Mouse (Mus musculus): ENCODE measurements at regions not wholly inside any gene's neighbourhood (a gene's known extent, or its start where the extent isn't known, plus 50 kb on each side); places are given as distances from the start of the nearest gene placed in this dataset.
"Not testable (repeated sequence)": the region's sequence is repeated elsewhere in the genome, so short reads cannot be mapped to it uniquely, and the experiment has no call there.

- ChIA-PET CTCF (no interaction called here), POLR2A (no interaction called here)
These were observed 260.6 kb upstream of the Rarb start for GRCm38 (mm10) chr14:17079513-17079912.

- ChIA-PET CTCF (no interaction called here), POLR2A (no interaction called here)
These were observed 242.4 kb upstream of the Rarb start for GRCm38 (mm10) chr14:17061358-17061757.

- ChIA-PET CTCF (no interaction called here), POLR2A (no interaction called here)
These were observed 239.5 kb upstream of the Rarb start for GRCm38 (mm10) chr14:17058438-17058837.

- ChIA-PET CTCF (interaction anchor here in 1 of 4 experiments (0.7 kb wide), 1 partner anchor 630 kb away, joined by 3 read pairs; no protein-coding TSS in a partner anchor), POLR2A (no interaction called here)
These were observed 238.4 kb upstream of the Rarb start for GRCm38 (mm10) chr14:17057355-17057754.

DNA sequence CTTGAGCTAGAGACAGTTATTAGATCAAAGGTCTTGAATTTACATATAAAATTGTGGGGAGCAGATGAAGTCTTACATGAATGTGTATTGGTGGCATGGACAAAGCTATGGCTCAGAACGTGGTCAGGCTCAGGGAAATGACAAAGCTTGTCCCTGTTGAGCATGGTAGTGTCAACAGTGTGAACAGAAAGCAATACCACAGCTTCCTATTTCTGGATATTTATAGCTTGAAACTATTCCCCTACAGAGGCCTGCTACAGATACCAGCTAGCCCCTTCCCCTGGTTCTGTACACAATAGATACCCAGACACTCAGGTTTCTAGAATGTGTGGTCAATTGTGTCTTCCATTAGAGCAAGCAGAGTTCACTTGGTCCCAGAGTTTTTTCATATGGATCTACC is 236.8 kb upstream of the Rarb start:
- ChIA-PET POLR2A (no interaction called here), CTCF (interaction anchor here in 1 of 4 experiments (0.6 kb wide), 1 partner anchor 135 kb away, joined by 3 read pairs; no protein-coding TSS in a partner anchor)

GRCm38 (mm10) chr14:17054381-17054780 is 235.4 kb upstream of the Rarb start:
- ChIA-PET POLR2A (no interaction called here), CTCF (no interaction called here)

GRCm38 (mm10) chr14:17046808-17047207 is 227.9 kb upstream of the Rarb start:
- ChIA-PET POLR2A (no interaction called here), CTCF (no interaction called here)

DNA sequence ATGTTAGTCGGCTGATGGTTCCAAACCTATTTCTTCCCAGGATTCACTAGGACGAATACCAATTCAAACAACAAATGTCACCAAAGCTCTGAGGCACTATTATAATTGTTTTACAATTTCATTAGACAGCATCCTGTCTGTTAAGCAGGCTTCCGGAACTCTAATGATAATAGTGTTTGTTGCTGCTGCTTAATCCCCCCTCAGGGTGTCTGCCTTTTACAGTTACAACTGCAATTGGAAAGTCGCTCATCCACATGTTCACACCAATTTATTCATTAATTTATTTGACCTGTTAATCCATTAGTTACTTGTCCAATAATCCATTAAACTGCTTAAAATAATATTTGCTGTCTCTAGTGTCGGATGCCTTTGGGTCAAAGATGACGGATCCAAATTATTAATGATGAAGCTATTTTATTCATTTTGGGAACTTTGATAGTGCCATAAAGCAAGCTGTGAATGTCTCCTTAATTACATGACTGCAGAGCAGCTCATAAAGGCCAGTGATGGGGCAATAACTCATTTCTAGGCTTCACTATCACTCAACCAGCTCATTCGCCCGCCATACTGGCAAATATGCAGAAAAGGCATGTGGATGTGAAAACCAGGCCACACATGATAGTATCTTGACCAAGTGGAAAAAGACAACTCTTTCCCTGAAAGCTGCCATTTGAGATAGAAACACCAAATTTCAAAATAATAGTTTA is 226.6 kb upstream of the Rarb start:
- POLR2A ChIA-PET, result no interaction called here
- CTCF ChIA-PET, result no interaction called here

- CTCF ChIA-PET, result no interaction called here
- POLR2A ChIA-PET, result no interaction called here
These were observed 201.8 kb upstream of the Rarb start for GRCm38 (mm10) chr14:17020603-17021356.

DNA sequence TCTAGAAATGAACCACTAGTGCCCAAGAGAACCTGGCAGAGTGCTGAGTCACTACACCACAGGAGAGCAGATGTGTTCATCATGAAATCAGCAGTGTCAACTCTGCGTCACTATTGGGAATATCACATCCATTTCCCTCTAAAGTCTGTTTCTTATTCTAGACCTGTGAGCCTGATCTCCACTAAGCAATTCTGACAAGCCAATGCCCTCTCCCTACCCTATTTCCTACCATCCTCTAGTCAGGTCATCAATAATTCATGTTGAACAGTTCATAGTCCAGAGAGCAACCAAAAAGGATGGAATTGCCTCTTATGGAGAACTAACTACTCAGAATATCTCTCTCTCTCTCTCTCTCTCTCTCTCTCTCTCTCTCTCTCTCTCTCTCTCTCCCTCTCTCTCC is 194.0 kb upstream of the Rarb start:
- POLR2A ChIA-PET, result no interaction called here
- CTCF ChIA-PET, result no interaction called here

GRCm38 (mm10) chr14:17012200-17012599 is 193.2 kb upstream of the Rarb start:
- ChIA-PET POLR2A (no interaction called here), CTCF (interaction anchor here in 1 of 4 experiments (0.6 kb wide), 1 partner anchor 293 kb away, joined by 3 read pairs; no protein-coding TSS in a partner anchor)

- ChIA-PET POLR2A (interaction anchor here in 1 of 4 experiments (0.6 kb wide), 1 partner anchor 342 kb away, joined by 4 read pairs; no protein-coding TSS in a partner anchor), CTCF (no interaction called here)
These were observed 186.4 kb upstream of the Rarb start for GRCm38 (mm10) chr14:17005194-17006018.

- CTCF ChIA-PET, result no interaction called here
- POLR2A ChIA-PET, result no interaction called here
These were observed 185.8 kb upstream of the Rarb start for GRCm38 (mm10) chr14:17004714-17005113.

DNA sequence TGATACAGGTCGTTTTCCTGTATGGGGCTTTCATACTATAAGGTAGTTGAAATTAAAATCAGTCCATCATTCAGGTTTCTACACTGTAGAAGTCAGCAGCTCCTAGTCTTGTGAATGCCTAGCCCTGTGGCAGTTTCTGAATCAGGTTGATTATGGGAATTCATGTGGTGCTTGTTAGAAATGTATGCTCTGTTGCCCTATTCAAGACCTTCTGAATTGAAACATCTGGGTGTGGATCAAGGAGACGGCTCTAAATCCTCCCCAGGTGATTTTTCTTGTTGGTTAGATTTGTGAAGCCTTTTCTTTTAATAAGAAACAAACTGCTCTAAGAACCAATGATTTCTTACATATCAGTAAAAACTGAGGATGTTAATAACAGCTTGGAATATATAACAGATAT is 177.8 kb upstream of the Rarb start:
- POLR2A ChIA-PET, result no interaction called here
- CTCF ChIA-PET, result interaction anchor here in 1 of 4 experiments (0.6 kb wide), 1 partner anchor 1107 kb away, joined by 3 read pairs; no protein-coding TSS in a partner anchor

DNA sequence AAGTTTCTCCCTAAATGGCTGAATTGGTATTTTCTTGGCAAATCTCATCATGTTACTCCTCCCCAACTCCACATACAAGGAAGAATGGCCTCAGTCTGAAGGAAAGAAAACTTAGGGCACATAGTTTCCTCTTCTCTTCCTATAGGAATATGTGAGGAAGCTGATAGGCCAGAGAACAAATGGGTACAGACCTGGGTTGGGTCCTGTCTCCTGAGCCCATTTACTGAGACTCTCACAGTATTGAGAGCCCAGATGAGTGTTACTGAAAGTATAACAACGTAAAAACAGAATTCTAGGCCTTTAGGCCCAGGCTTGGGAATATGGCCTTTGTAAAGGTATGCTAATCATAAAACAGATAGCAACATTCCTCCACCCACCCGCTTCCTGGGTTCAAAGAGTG is 152.0 kb upstream of the Rarb start:
- CTCF ChIA-PET, POLR2A ChIA-PET: not testable (repeated sequence)

DNA sequence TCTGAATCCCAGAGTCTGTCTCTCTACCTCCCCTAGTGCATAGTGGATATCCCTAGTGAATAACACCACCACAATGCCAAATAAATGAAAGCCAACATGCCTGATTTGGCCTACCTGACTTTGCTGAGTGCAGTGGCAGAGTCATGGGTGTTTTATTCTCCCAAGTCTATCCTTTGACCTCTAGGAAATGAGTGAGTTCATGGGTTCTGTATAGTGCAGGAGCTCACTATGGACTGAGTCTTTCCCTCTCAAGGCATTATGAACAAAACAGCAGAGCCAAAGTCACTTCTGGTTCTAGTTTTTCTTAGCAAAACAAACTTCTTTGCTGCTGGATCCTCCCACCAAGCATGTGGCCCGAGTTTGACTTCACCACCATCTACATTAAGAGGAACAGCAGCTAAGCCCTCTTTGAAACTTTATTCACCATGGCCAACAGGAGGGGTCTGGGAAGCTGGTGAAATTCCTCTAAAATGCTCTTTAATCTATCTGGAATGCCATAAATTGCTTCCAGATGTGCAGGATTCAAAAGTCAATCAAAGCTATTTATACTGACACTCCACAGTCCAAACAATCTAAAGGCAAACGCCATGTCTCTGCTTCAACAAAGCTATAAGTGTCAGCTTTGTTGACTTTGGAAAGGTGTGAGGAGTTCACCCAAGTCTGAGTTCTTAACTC is 145.9 kb upstream of the Rarb start:
- POLR2A ChIA-PET, result no interaction called here
- CTCF ChIA-PET, result no interaction called here

DNA sequence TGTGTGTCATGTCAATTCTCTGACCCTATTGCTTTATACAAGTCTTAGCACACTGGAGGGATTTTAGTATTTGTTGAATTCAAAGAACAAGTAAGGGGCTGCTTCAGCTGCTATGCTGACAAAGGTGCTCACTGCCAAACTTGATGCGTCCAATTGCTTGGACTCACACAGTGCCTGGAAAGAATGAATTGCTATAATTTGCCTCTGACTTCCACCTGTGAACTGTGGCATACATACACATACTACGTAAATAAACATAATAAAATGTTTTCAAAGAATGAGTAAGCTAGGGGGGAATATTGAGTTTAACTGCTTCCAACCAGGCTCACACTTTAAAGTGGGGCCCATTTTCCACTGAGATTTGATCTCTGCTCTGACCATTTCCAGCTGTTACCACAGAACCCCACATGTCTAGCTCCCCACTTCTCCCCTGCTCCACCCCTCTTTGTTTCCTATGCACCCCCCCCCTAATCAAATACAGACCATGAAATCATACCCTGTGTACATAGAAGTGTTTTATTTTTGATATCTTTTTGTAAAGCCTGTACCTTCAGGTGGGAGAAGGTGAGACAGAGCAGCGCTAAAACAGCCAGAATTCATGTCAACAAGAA is 143.4 kb upstream of the Rarb start:
- CTCF ChIA-PET, result no interaction called here
- POLR2A ChIA-PET, result no interaction called here

GRCm38 (mm10) chr14:16957802-16958201 is 138.8 kb upstream of the Rarb start:
- POLR2A ChIA-PET, result no interaction called here
- CTCF ChIA-PET, result no interaction called here

DNA sequence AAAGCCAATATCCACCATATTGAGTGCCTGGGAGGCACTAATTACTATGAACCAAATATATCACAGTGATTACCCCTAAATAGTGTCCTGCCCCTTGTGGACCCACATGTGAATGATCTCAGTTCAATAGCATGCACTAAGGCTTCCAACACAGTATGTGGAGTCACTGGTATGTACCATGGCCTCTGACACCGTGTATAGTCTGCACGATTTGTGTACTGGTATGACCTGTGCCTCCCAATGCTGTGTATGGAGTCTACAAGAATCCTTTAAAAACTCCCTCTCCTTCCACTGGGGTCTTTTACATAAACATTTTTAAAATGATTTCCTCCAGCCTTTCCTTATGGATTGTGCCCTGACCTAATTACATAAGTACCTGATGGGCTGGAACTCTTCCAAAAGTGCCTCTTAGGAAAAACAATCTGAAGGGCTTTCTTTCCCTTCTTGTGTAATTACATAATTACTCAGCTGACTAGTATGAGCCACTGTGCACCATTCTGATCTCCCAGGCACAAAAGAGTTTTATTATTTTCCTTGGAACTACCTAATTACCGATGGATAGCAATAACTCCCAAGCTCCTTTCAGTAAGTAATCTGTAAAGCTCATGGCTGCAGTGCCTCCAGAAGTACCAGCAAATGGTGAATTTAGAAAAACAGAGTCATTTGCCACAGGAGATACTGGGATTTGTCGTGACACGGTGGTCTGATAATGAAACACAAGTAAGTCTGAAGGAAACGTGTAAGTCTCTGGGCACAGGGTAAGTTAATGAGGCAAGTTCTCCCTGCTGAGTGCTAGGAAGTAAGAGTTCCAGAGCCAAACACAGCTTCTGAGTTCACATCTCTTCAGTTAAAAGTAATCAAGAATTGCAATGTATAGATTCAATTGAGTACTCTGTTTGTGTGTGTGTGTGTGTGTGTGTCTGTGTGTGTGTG is 135.8 kb upstream of the Rarb start:
- CTCF ChIA-PET, result no interaction called here
- POLR2A ChIA-PET, result no interaction called here
